Mouse (Mus musculus): ENCODE data around the gene Per2. TPM values are rescaled to one million over a fixed set of nuclear protein-coding genes. Genes with fewer than 3 reads are reported as not detected.

Gene Per2
- total and polyA plus RNA-seq, 3 experiments, result 5.3 to 17.5 (median 15.4) TPM

- peaks cover 20% of the 10 kb centered on the region for H3K4me1 ChIP-seq (ENCODE audit: insufficient read depth, low read depth, low read length)
- H3K9me3 ChIP-seq (replicated peaks), result no peaks in the 10 kb centered on the region
- no peaks in the 10 kb centered on the region for H3K36me3 ChIP-seq (replicated peaks)
- no peak overlapping the region for H3K4me3 ChIP-seq (ENCODE audit: low read depth, low read length)
- H3K27me3 ChIP-seq (ENCODE audit: insufficient read depth, low read length), result peaks cover 39% of the 10 kb centered on the region
- DNase-seq (ENCODE audit: low spot score), result no peak
- no peak for ATAC-seq (ENCODE audit: extremely low read depth, insufficient number of reproducible peaks, low FRiP score, poor library complexity, severe bottlenecking)
- TF ChIP-seq POLR2AphosphoS5 (IDR thresholded peaks at IDR 0.05; ENCODE audit: insufficient replicate concordance, low read depth, low read length) (no peak), CTCF (IDR thresholded peaks at IDR 0.05; ENCODE audit: low read depth, low read length) (no peak), GATA2 (IDR thresholded peaks at IDR 0.05; ENCODE audit: borderline replicate concordance, low read depth, low read length) (no peak), TAL1 (conservative IDR thresholded peaks at IDR 0.05; ENCODE audit: low read depth, low read length) (no peak), GATA1 (IDR thresholded peaks at IDR 0.05; ENCODE audit: borderline replicate concordance, low read length) (no peak)
Measured at GRCm38 (mm10) chr1:91463336-91463995, 4.3 kb upstream of the Per2 start.

GRCm38 (mm10) chr1:91460564-91460963, 1.4 kb upstream of the Per2 start:
- Histone ChIP-seq H3K9me3 (replicated peaks) (no peaks in the 10 kb centered on the region), H3K4me3 (ENCODE audit: low read depth, low read length) (no peak overlapping the region), H3K4me1 (ENCODE audit: insufficient read depth, low read depth, low read length) (peaks cover 46% of the 10 kb centered on the region), H3K36me3 (replicated peaks) (peaks cover 12% of the 10 kb centered on the region), H3K27me3 (ENCODE audit: insufficient read depth, low read length) (peaks cover 28% of the 10 kb centered on the region)
- DNase-seq (ENCODE audit: low spot score) (no peak), ATAC-seq (ENCODE audit: extremely low read depth, insufficient number of reproducible peaks, low FRiP score, poor library complexity, severe bottlenecking) (no peak)
- TF ChIP-seq TAL1 (conservative IDR thresholded peaks at IDR 0.05; ENCODE audit: low read depth, low read length) (no peak), GATA2 (IDR thresholded peaks at IDR 0.05; ENCODE audit: borderline replicate concordance, low read depth, low read length) (no peak), POLR2AphosphoS5 (IDR thresholded peaks at IDR 0.05; ENCODE audit: insufficient replicate concordance, low read depth, low read length) (no peak), CTCF (IDR thresholded peaks at IDR 0.05; ENCODE audit: low read depth, low read length) (no peak), GATA1 (IDR thresholded peaks at IDR 0.05; ENCODE audit: borderline replicate concordance, low read length) (no peak)

- TF ChIP-seq TAL1 (conservative IDR thresholded peaks at IDR 0.05; ENCODE audit: low read depth, low read length) (no peak), CTCF (IDR thresholded peaks at IDR 0.05; ENCODE audit: low read depth, low read length) (no peak)
- Histone ChIP-seq H3K36me3 (replicated peaks) (peaks cover 14% of the 10 kb centered on the region), H3K9me3 (replicated peaks) (no peaks in the 10 kb centered on the region), H3K4me3 (ENCODE audit: low read depth, low read length) (peak overlapping the region; percentile 78), H3K27me3 (ENCODE audit: insufficient read depth, low read length) (peaks cover 24% of the 10 kb centered on the region), H3K4me1 (ENCODE audit: insufficient read depth, low read depth, low read length) (peaks cover 51% of the 10 kb centered on the region)
- no peak for ATAC-seq (ENCODE audit: extremely low read depth, insufficient number of reproducible peaks, low FRiP score, poor library complexity, severe bottlenecking)
- no peak for DNase-seq (ENCODE audit: low spot score)
Measured at GRCm38 (mm10) chr1:91460069-91460468, 945 bp upstream of the Per2 start.

- TF ChIP-seq CTCF (IDR thresholded peaks at IDR 0.05; ENCODE audit: low read depth, low read length) (no peak), POLR2AphosphoS5 (IDR thresholded peaks at IDR 0.05; ENCODE audit: insufficient replicate concordance, low read depth, low read length) (no peak), GATA2 (IDR thresholded peaks at IDR 0.05; ENCODE audit: borderline replicate concordance, low read depth, low read length) (no peak), GATA1 (IDR thresholded peaks at IDR 0.05; ENCODE audit: borderline replicate concordance, low read length) (no peak), TAL1 (conservative IDR thresholded peaks at IDR 0.05; ENCODE audit: low read depth, low read length) (no peak)
- H3K9me3 ChIP-seq (replicated peaks), result no peaks in the 10 kb centered on the region
- peaks cover 10% of the 10 kb centered on the region for H3K27me3 ChIP-seq (ENCODE audit: insufficient read depth, low read length)
- DNase-seq (ENCODE audit: low spot score), result peak; percentile 35
- no peak for ATAC-seq (ENCODE audit: extremely low read depth, insufficient number of reproducible peaks, low FRiP score, poor library complexity, severe bottlenecking)
- H3K4me1 ChIP-seq (ENCODE audit: insufficient read depth, low read depth, low read length), result peaks cover 66% of the 10 kb centered on the region
- H3K4me3 ChIP-seq (ENCODE audit: low read depth, low read length), result peak overlapping the region; percentile 78
- H3K36me3 ChIP-seq (replicated peaks), result peaks cover 17% of the 10 kb centered on the region
Measured at GRCm38 (mm10) chr1:91458223-91458861, 782 bp downstream of the Per2 start.

GRCm38 (mm10) chr1:91457698-91458097, 1.4 kb downstream of the Per2 start:
- Histone ChIP-seq H3K9me3 (replicated peaks) (no peaks in the 10 kb centered on the region), H3K36me3 (replicated peaks) (peaks cover 18% of the 10 kb centered on the region), H3K27me3 (ENCODE audit: insufficient read depth, low read length) (0 out of 2 replicates have a peak, but pooled peaks cover 6% of the 10 kb centered on the region), H3K4me1 (ENCODE audit: insufficient read depth, low read depth, low read length) (peaks cover 69% of the 10 kb centered on the region), H3K4me3 (ENCODE audit: low read depth, low read length) (no peak overlapping the region)
- ATAC-seq (ENCODE audit: extremely low read depth, insufficient number of reproducible peaks, low FRiP score, poor library complexity, severe bottlenecking) (no peak), DNase-seq (ENCODE audit: low spot score) (no peak)
- TF ChIP-seq GATA2 (IDR thresholded peaks at IDR 0.05; ENCODE audit: borderline replicate concordance, low read depth, low read length), result no peak
- TF ChIP-seq CTCF (IDR thresholded peaks at IDR 0.05; ENCODE audit: low read depth, low read length), result no peak
- no peak for TF ChIP-seq GATA1 (IDR thresholded peaks at IDR 0.05; ENCODE audit: borderline replicate concordance, low read length)

- H3K36me3 ChIP-seq (replicated peaks), result peaks cover 24% of the 10 kb centered on the region
- peaks cover 73% of the 10 kb centered on the region for H3K4me1 ChIP-seq (ENCODE audit: insufficient read depth, low read depth, low read length)
- no peaks in the 10 kb centered on the region for H3K9me3 ChIP-seq (replicated peaks)
- DNase-seq (ENCODE audit: low spot score) (no peak), ATAC-seq (ENCODE audit: extremely low read depth, insufficient number of reproducible peaks, low FRiP score, poor library complexity, severe bottlenecking) (no peak)
- 0 out of 2 replicates have a peak, but pooled peaks cover 5% of the 10 kb centered on the region for H3K27me3 ChIP-seq (ENCODE audit: insufficient read depth, low read length)
- no peak overlapping the region for H3K4me3 ChIP-seq (ENCODE audit: low read depth, low read length)
- TF ChIP-seq GATA2 (IDR thresholded peaks at IDR 0.05; ENCODE audit: borderline replicate concordance, low read depth, low read length) (no peak), CTCF (IDR thresholded peaks at IDR 0.05; ENCODE audit: low read depth, low read length) (no peak), POLR2AphosphoS5 (IDR thresholded peaks at IDR 0.05; ENCODE audit: insufficient replicate concordance, low read depth, low read length) (no peak), TAL1 (conservative IDR thresholded peaks at IDR 0.05; ENCODE audit: low read depth, low read length) (no peak), GATA1 (IDR thresholded peaks at IDR 0.05; ENCODE audit: borderline replicate concordance, low read length) (no peak)
Measured at GRCm38 (mm10) chr1:91457116-91457515, 2.0 kb downstream of the Per2 start.

Data from G1E (cell line).